Mouse (Mus musculus) heart, embryonic 16.5 days (tissue): ENCODE data around the gene Nrp2. TPM values are rescaled to one million over a fixed set of nuclear protein-coding genes. Genes with fewer than 3 reads are reported as not detected.
A peak's percentile ranks its signal among the peaks of the same experiment; 100 is the strongest.

Experiments
- ATAC-seq: fragments of 200-750 bp; cut with Nextera tagmentation; replicated peaks from 2 replicates; pipeline ENCODE4 v1.8.0; 2017; ENCODE audit warnings: moderate number of reproducible peaks; ENCODE audit not compliant: insufficient read depth, low FRiP score; ENCODE audit errors: extremely low read depth
- H3K27ac ChIP-seq: fragments of 300-500 bp; sonication (generic); 2 replicates; pipeline ENCODE4 v1.5.1; 2014; ENCODE audit warnings: mild to moderate bottlenecking, low read length, control low read depth, moderate library complexity
- H3K27me3 ChIP-seq: fragments of 300-500 bp; sonication (generic); 2 replicates; pipeline ENCODE4 v1.6.1; 2014; ENCODE audit warnings: low read length, mixed read lengths; ENCODE audit not compliant: control insufficient read depth, insufficient read depth
- H3K36me3 ChIP-seq: fragments of 300-500 bp; sonication (generic); 2 replicates; pipeline ENCODE4 v1.6.1; 2014; ENCODE audit not compliant: control insufficient read depth, insufficient read depth
- H3K4me1 ChIP-seq: fragments of 300-500 bp; sonication (generic); 2 replicates; pipeline ENCODE4 v1.6.1; 2014; ENCODE audit warnings: low read length, mixed read lengths; ENCODE audit not compliant: control insufficient read depth, insufficient read depth
- H3K4me2 ChIP-seq: fragments of 300-500 bp; sonication (generic); 2 replicates; pipeline ENCODE4 v1.6.1; 2014; ENCODE audit warnings: low read depth, mild to moderate bottlenecking, control low read depth, low read length
- H3K4me3 ChIP-seq: fragments of 300-500 bp; sonication (generic); 2 replicates; pipeline ENCODE4 v1.5.1; 2014; ENCODE audit warnings: mild to moderate bottlenecking, control low read depth, low read length
- H3K9ac ChIP-seq: fragments of 300-500 bp; sonication (generic); 2 replicates; pipeline ENCODE4 v1.6.1; 2014; ENCODE audit warnings: low read length, control low read depth
- H3K9me3 ChIP-seq: fragments of 300-500 bp; sonication (generic); replicated peaks from 2 replicates; pipeline ENCODE4 v1.6.1; 2016; ENCODE audit warnings: low read length; ENCODE audit not compliant: control insufficient read depth
- WGBS: fragments of 180-500 bp; shearing (Covaris S2); extraction: QIAGEN DNeasy Blood & Tissue Kit; methylation state at CpG from one replicate; pipeline ENCODE4 v1.1.7; 2014; 5-methylcytosine and 5-hydroxymethylcytosine counted together
- polyA plus RNA-seq: library from polyadenylated mRNA; unstranded; fragments of >200 nt; fragmentation: Nextera tagmentation; extraction: Ambion mirVana; gene quantifications from 2 replicates; pipeline ENCODE4 v1.2.1, GENCODE M21; 2015

Gene Nrp2
- polyA plus RNA-seq, 1 experiment from 2014 or later: 6.9 TPM

DNA sequence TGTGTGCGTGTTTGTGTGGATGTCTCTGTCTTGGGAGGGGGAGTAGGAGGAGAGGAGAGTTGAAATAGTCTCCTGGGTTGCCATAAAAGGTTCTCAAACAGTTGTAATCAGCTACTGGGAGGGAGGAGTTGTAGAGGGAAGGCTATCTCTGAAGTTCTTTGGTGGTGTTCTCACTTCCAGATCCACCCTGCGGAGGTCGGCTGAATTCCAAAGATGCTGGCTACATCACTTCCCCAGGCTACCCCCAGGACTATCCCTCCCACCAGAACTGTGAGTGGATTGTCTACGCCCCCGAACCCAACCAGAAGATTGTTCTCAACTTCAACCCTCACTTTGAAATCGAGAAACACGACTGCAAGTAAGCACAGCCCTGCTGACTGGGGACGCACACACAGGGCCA is 15.7 kb downstream of the Nrp2 start:
- Histone ChIP-seq H3K36me3 (no peaks in the 10 kb centered on the region), H3K27ac (no peak overlapping the region; the same call in 1 of the 2 replicates), H3K9ac (no peak overlapping the region), H3K27me3 (no peaks in the 10 kb centered on the region), H3K4me2 (no peak overlapping the region), H3K4me3 (no peak overlapping the region), H3K9me3 (0 out of 2 replicates have a peak, but pooled peaks cover 4% of the 10 kb centered on the region), H3K4me1 (peaks cover 5% of the 10 kb centered on the region; the same call in 1 of the 2 replicates)
- ATAC-seq: no peak
- WGBS: 43% methylated on average over 8 of the region's 8 CpGs

DNA sequence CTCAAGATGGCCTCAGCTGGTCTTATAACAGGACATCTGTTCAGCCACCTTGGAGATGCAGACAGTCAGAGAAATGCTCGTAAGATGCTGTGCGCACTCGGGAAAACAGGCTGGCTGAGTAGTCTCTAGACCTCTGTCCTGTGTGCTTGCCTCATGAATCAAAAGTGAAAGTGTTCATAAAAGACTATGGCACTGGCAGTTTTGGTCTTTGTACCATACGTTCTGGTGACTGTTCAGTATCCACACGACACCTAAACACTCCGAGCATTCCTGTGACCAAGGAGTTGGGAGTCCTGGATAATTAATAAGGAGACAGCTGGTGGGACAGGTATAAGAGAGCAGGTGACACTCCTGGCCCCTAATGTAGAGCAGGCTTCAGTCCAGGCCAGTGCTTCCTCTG is 16.7 kb downstream of the Nrp2 start:
- Histone ChIP-seq H3K36me3 (no peaks in the 10 kb centered on the region), H3K9me3 (0 out of 2 replicates have a peak, but pooled peaks cover 4% of the 10 kb centered on the region), H3K4me3 (no peak overlapping the region), H3K27me3 (no peaks in the 10 kb centered on the region), H3K4me2 (no peak overlapping the region), H3K9ac (no peak overlapping the region), H3K4me1 (peaks cover 8% of the 10 kb centered on the region; the same call in 1 of the 2 replicates), H3K27ac (peak overlapping the region; percentile 20; the same call in 1 of the 2 replicates)
- 84% methylated on average over 6 of the region's 6 CpGs for WGBS
- ATAC-seq: no peak

DNA sequence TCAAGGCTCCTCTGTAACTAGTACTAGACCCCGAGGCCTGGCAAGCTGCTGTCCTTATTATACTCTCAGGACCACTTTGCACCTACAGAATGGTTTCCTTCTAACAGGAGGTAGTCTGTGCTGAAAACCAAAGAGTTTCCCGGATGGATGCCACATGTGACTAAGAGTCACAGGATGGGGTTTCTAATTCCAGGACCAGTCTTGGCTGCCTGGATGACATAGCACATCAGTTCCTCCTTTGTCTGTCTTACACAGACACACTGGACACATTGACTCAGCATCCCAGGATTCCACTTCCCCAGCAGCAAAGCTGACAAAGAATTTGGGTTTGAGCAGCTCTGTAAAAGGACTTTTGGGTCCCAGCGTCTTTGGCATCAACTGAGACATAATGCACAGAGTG is 17.1 kb downstream of the Nrp2 start:
- Histone ChIP-seq H3K36me3 (no peaks in the 10 kb centered on the region), H3K4me2 (no peak overlapping the region), H3K27ac (peak overlapping the region; percentile 20), H3K27me3 (no peaks in the 10 kb centered on the region), H3K9ac (no peak overlapping the region), H3K9me3 (0 out of 2 replicates have a peak, but pooled peaks cover 4% of the 10 kb centered on the region), H3K4me1 (peaks cover 12% of the 10 kb centered on the region), H3K4me3 (no peak overlapping the region)
- no peak for ATAC-seq
- 74% methylated on average over 3 of the region's 3 CpGs for WGBS

DNA sequence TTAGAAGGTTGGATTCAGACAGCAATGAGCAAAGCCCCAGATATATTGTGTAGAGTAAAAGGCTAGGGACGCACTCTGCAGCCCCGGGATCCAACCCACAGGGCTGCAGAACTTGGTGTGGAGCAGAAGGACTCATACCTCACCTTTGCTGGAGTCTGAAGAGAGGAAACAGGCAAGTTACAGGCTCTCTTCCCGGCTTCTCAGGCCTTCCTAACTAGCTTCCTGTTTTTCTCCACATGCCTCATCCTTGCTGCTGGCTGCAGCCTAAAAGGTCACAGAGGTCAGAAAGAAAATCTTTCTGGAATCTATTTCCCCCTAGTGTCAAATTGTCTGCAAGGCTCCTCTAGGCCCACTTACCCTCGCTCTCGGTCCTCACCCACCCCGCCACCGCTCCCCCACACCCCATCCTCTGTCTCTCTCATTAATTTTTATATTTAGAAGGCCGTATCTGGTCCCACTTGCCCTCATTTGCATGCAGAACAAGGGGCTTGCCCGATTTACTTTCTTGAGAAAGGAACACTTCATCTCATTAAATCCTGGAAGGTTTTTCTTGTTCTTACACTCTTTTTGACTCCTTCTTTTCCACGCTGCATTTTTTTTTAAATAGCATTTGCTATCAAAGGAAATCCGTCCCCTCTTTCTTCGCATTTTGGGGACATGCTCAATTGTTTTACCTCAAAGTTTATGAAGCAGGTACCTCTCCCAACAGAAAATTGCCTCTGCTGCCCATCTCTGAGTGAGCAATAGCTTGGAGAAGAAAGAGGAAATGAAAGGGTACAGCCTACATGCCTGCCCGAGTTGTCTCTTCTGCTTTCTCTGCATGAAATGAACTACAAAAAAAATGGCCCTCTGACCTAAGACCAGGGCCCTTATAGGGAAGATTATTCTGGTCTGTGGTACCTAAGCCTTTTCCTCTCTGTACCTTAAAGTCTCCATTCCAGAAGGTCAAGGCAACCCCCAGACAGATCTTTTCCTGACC is 17.9 kb downstream of the Nrp2 start:
- no peak overlapping the region for H3K9ac ChIP-seq
- WGBS: 74% methylated on average over 13 of the region's 13 CpGs
- peaks cover 13% of the 10 kb centered on the region for H3K4me1 ChIP-seq
- no peaks in the 10 kb centered on the region for H3K27me3 ChIP-seq
- ATAC-seq: no peak
- H3K27ac ChIP-seq: peak overlapping the region; percentile 20; the same call in 1 of the 2 replicates
- no peak overlapping the region for H3K4me3 ChIP-seq
- H3K36me3 ChIP-seq: no peaks in the 10 kb centered on the region
- no peak overlapping the region for H3K4me2 ChIP-seq
- H3K9me3 ChIP-seq: 0 out of 2 replicates have a peak, but pooled peaks cover 4% of the 10 kb centered on the region

DNA sequence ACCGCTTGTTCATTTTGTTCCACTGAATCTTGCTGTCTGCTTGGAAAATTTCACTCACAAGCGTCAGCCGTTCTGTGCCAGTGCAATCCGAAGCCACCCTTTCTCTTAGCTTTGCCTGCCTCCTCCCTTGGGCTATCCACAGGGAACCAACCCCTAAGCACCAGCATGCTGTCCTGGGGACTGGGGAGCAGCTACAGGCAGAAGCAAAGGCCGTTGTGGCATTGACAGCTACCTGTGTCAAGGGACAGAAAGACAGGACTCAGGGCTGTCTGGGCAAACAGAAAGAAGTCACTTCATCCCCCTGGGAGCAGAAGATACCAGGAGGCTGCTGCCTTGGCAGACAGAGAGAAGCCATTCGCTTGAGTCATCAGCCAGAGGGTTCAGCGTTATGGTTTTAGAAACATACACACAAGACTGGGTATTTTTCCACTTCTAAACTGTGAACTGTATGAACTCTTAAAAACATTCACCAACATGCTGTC is 18.7 kb downstream of the Nrp2 start:
- H3K4me2 ChIP-seq: no peak overlapping the region
- H3K9me3 ChIP-seq: 0 out of 2 replicates have a peak, but pooled peaks cover 4% of the 10 kb centered on the region
- H3K9ac ChIP-seq: no peak overlapping the region
- no peaks in the 10 kb centered on the region for H3K36me3 ChIP-seq
- no peak for ATAC-seq
- H3K27ac ChIP-seq: no peak overlapping the region
- WGBS: 60% methylated on average over 7 of the region's 7 CpGs
- no peaks in the 10 kb centered on the region for H3K27me3 ChIP-seq
- peaks cover 13% of the 10 kb centered on the region for H3K4me1 ChIP-seq
- no peak overlapping the region for H3K4me3 ChIP-seq

DNA sequence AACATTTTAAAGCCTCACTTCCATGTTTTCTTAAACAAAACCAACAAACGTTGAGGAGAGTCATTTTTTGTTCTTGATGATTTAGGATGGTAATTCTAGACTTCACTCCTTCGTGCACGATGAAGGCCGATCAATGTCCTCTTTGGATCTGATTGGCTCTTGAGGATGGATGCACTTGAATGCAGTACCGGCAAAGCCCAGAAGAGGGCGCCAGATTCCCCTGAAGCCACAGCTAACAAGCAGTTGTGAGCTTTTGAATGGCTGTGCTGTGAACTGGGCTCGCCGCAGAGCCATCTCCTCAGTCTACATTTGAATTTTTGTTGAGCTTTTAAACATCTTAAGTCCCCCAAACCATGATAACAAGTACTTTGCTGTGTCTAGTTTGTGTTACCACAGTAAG is 19.4 kb downstream of the Nrp2 start:
- Histone ChIP-seq H3K27ac (no peak overlapping the region), H3K9ac (no peak overlapping the region), H3K9me3 (0 out of 2 replicates have a peak, but pooled peaks cover 4% of the 10 kb centered on the region), H3K4me1 (peaks cover 13% of the 10 kb centered on the region), H3K4me2 (no peak overlapping the region), H3K27me3 (no peaks in the 10 kb centered on the region), H3K4me3 (no peak overlapping the region), H3K36me3 (no peaks in the 10 kb centered on the region)
- no peak for ATAC-seq
- 73% methylated on average over 8 of the region's 8 CpGs for WGBS

DNA sequence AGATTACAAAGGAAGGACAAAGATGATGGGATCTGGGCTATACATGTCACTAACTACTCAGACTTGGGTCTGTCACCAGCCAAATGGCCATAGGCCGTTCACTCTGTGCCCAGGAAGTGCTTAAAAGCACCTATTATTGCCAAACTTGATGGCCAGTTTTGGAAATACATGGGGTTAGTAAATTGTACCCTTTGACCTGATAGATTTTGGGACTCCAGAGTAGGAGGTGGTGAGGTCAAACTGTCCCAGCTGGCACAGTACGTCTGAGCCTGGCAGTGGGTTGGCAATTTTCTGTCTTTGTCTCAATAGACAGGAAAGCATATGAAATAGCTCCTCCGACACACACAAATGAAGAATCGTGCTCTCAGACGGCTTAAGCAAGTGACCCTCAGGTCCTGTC is 20.8 kb downstream of the Nrp2 start:
- no peak overlapping the region for H3K4me2 ChIP-seq
- H3K36me3 ChIP-seq: no peaks in the 10 kb centered on the region
- H3K9ac ChIP-seq: no peak overlapping the region
- 73% methylated on average over 5 of the region's 5 CpGs for WGBS
- 0 out of 2 replicates have a peak, but pooled peaks cover 4% of the 10 kb centered on the region for H3K9me3 ChIP-seq
- peaks cover 11% of the 10 kb centered on the region for H3K4me1 ChIP-seq
- no peaks in the 10 kb centered on the region for H3K27me3 ChIP-seq
- no peak for ATAC-seq
- no peak overlapping the region for H3K4me3 ChIP-seq
- H3K27ac ChIP-seq: peak overlapping the region; percentile 73

DNA sequence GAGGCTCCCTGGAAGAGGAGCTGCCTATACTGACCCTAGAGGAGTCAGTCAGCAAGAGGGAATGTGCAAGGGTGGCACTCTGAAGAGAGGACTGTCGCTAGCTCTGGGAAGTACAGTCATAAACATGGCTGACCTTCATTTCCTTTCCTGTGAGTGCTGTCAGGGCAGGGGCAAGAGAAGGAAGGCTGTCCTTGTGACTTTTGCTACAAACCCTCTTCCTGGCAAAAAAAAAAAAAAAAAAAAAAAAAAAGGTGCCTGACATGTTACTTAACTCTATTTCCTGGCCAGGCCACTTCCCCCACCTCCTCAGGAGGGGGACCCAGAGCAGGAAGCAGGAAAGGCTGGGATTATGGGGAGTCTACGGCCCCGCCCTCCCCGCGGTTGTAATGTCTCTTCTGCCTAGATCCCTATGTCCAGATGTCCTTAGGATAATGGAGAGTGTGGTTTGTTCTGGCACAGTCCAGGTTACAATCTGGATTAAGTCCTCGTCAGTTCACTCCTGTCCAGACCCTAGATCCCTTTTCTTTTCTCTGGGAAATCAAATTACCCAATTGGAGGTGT is 21.5 kb downstream of the Nrp2 start:
- ATAC-seq: peak; percentile 51; the same call in 1 of the 2 replicates

More for the DNA sequence above, 21.5 kb downstream of the Nrp2 start:
- Histone ChIP-seq H3K9ac (no peak overlapping the region), H3K9me3 (0 out of 2 replicates have a peak, but pooled peaks cover 4% of the 10 kb centered on the region), H3K27me3 (no peaks in the 10 kb centered on the region), H3K4me1 (peaks cover 17% of the 10 kb centered on the region), H3K36me3 (no peaks in the 10 kb centered on the region), H3K4me2 (no peak overlapping the region), H3K4me3 (no peak overlapping the region), H3K27ac (peak overlapping the region; percentile 73)
- WGBS: 67% methylated on average over 6 of the region's 6 CpGs
